Mouse (Mus musculus) embryonic facial prominence, embryonic 15.5 days (tissue): ENCODE data around the gene Gga3. TPM values are rescaled to one million over a fixed set of nuclear protein-coding genes. Genes with fewer than 3 reads are reported as not detected.

Source experiments
- ATAC-seq: fragments of 200-750 bp; cut with Nextera tagmentation; 2 replicates; pipeline ENCODE4 v1.8.0; 2017; ENCODE audit warnings: low read depth, moderate TSS enrichment; ENCODE audit not compliant: insufficient number of reproducible peaks, low FRiP score, low TSS enrichment
- H3K27ac ChIP-seq: fragments of 300-500 bp; sonication (generic); replicated peaks from 2 replicates; pipeline ENCODE4 v1.5.1; 2015; ENCODE audit warnings: mild to moderate bottlenecking, inconsistent platforms
- H3K27me3 ChIP-seq: fragments of 300-500 bp; sonication (generic); 2 replicates; pipeline ENCODE4 v1.6.1; 2015; ENCODE audit warnings: inconsistent platforms
- H3K36me3 ChIP-seq: fragments of 300-500 bp; sonication (generic); 2 replicates; pipeline ENCODE4 v1.6.1; 2015; ENCODE audit warnings: mild to moderate bottlenecking, inconsistent platforms
- H3K4me1 ChIP-seq: fragments of 300-500 bp; sonication (generic); 2 replicates; pipeline ENCODE4 v1.6.1; 2015; ENCODE audit warnings: inconsistent platforms
- H3K4me2 ChIP-seq: fragments of 300-500 bp; sonication (generic); replicated peaks from 2 replicates; pipeline ENCODE4 v1.6.1; 2015; ENCODE audit warnings: mild to moderate bottlenecking, inconsistent platforms
- H3K4me3 ChIP-seq: fragments of 300-500 bp; sonication (generic); replicated peaks from 2 replicates; pipeline ENCODE4 v1.5.1; 2015; ENCODE audit warnings: mild to moderate bottlenecking, inconsistent platforms
- H3K9ac ChIP-seq: fragments of 300-500 bp; sonication (generic); 2 replicates; pipeline ENCODE4 v1.6.1; 2015; ENCODE audit warnings: inconsistent platforms
- H3K9me3 ChIP-seq: fragments of 300-500 bp; sonication (generic); replicated peaks from 2 replicates; pipeline ENCODE4 v1.6.1; 2016; ENCODE audit warnings: inconsistent platforms
- WGBS: fragments of 180-500 bp; shearing (Covaris S2); methylation state at CpG from one replicate; pipeline ENCODE4 v1.1.7; 2015; 5-methylcytosine and 5-hydroxymethylcytosine counted together
- polyA plus RNA-seq: library from polyadenylated mRNA; unstranded; fragments of >200 nt; fragmentation: Nextera tagmentation; extraction: Ambion mirVana; gene quantifications from 2 replicates; pipeline ENCODE4 v1.2.1, GENCODE M21; 2015

Gga3 gene
- polyA plus RNA-seq, 1 experiment from 2014 or later = 20.3 TPM

DNA sequence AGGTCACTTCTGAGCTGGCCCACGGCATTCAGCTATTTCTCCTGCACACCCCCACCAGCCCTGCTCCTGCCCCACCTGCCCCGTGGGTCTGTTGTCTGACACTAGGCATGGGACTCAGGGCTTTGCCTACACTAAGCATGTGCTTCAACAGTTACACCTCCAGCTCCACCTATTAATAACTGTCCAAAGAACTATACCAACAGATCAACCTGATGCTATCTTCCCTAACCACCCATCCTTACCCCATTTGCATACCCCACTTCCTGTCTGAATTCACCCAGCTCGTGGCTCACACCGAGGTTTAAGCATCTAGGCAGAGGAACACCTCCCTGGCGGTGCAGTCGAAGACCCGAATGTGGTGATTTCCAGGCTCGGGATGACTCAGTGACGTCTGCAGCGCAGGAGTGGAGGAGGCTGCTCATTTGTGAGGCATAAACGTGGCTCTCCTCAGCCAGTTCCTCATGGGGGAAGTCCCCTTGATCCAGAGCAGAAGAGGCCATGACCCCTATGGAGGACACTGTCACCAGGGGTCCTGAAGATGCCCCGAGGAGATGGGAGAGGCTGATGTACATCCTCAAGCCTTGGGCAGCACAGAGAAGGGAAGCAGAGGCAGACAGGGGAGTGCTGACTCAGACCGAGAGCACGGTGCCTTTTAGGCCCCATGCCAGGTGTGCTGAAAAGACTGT, 37.3 kb upstream of the Gga3 start:
- H3K4me1 ChIP-seq = no peaks in the 10 kb centered on the region
- no peak overlapping the region for H3K27ac ChIP-seq
- H3K27me3 ChIP-seq = no peaks in the 10 kb centered on the region
- no peak for ATAC-seq
- WGBS = 42% methylated on average over 14 of the region's 14 CpGs
- H3K9ac ChIP-seq = no peak overlapping the region
- peaks cover 15% of the 10 kb centered on the region; the same call in 1 of the 2 replicates for H3K36me3 ChIP-seq
- no peak overlapping the region for H3K4me3 ChIP-seq
- H3K4me2 ChIP-seq = no peak overlapping the region
- no peaks in the 10 kb centered on the region for H3K9me3 ChIP-seq

DNA sequence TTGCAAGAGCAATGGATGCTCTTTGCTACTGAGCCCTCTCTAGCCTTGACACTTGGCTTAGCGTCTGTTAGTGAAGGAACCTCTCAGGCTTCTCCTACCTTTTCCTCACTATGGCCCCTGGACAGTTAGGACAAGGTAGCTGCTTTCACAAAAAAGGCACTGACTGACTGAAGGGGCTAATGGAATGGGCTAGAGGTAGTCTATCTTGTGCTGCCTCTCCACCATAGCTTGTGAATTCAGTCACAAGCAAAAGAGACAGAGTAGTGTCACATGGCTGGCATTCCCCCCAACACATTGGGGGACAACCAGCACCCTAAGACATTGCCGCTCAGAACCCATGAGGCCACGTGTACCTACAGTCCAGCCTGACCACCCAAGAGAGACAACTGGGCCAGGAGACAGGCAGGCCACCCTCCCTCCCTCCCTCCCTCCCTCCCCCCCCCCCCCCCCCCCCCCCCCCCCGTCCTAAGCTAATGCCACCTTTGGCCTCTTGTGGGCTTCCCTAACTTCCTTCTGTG, 36.5 kb upstream of the Gga3 start:
- ATAC-seq = no peak
- no peaks in the 10 kb centered on the region for H3K4me1 ChIP-seq
- H3K4me2 ChIP-seq = no peak overlapping the region
- no peaks in the 10 kb centered on the region for H3K27me3 ChIP-seq
- H3K36me3 ChIP-seq = peaks cover 15% of the 10 kb centered on the region; the same call in 1 of the 2 replicates
- H3K9me3 ChIP-seq = no peaks in the 10 kb centered on the region
- H3K9ac ChIP-seq = no peak overlapping the region
- H3K4me3 ChIP-seq = no peak overlapping the region
- H3K27ac ChIP-seq = no peak overlapping the region
- WGBS = 85% methylated on average over 3 of the region's 4 CpGs

DNA sequence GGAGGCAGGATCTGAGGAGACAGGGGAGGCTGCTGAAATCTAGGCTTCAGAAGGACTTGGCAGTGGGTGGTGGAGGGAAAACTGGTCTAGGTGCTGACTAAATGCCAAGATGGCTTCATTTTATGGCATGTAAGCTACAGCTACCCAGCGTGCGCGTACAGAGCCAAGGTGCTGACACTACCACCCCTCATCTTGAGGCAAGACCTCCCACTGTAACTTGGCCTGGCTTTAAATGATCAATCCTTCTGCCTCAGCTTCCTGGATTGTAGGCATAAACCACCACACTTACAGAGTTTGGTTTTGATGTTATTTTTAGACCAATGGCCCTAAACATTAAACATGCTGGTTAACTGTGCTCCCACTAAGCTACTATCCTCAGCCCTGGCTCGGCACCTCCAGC, 35.7 kb upstream of the Gga3 start:
- Histone ChIP-seq H3K9ac (no peak overlapping the region), H3K4me2 (no peak overlapping the region), H3K4me1 (no peaks in the 10 kb centered on the region), H3K9me3 (no peaks in the 10 kb centered on the region), H3K4me3 (no peak overlapping the region), H3K27ac (no peak overlapping the region), H3K27me3 (no peaks in the 10 kb centered on the region), H3K36me3 (peaks cover 13% of the 10 kb centered on the region; the same call in 1 of the 2 replicates)
- 75% methylated on average over 4 of the region's 4 CpGs for WGBS
- no peak for ATAC-seq

- no peak for ATAC-seq
- 76% methylated on average over 5 of the region's 5 CpGs for WGBS
Measured at GRCm38 (mm10) chr11:115638498-115639409, 34.9 kb upstream of the Gga3 start.

GRCm38 (mm10) chr11:115636960-115637359, 33.1 kb upstream of the Gga3 start:
- Histone ChIP-seq H3K9ac (no peak overlapping the region), H3K27me3 (no peaks in the 10 kb centered on the region), H3K4me3 (no peak overlapping the region), H3K4me1 (no peaks in the 10 kb centered on the region), H3K27ac (no peak overlapping the region), H3K36me3 (no peaks in the 10 kb centered on the region), H3K9me3 (no peaks in the 10 kb centered on the region), H3K4me2 (no peak overlapping the region)
- 71% methylated on average over 3 of the region's 3 CpGs for WGBS
- no peak for ATAC-seq

More at GRCm38 (mm10) chr11:115638498-115639409, 34.9 kb upstream of the Gga3 start:
- Histone ChIP-seq H3K9me3 (no peaks in the 10 kb centered on the region), H3K27me3 (no peaks in the 10 kb centered on the region), H3K4me3 (no peak overlapping the region), H3K4me2 (no peak overlapping the region), H3K36me3 (peaks cover 6% of the 10 kb centered on the region; the same call in 1 of the 2 replicates), H3K27ac (no peak overlapping the region), H3K4me1 (no peaks in the 10 kb centered on the region), H3K9ac (no peak overlapping the region)

- no peaks in the 10 kb centered on the region for H3K36me3 ChIP-seq
- no peak for ATAC-seq
- no peaks in the 10 kb centered on the region for H3K4me1 ChIP-seq
- H3K9me3 ChIP-seq = no peaks in the 10 kb centered on the region
- H3K27me3 ChIP-seq = no peaks in the 10 kb centered on the region
- no peak overlapping the region for H3K4me2 ChIP-seq
- no peak overlapping the region for H3K27ac ChIP-seq
- H3K9ac ChIP-seq = no peak overlapping the region
- WGBS = 74% methylated on average over 8 of the region's 8 CpGs
- H3K4me3 ChIP-seq = no peak overlapping the region
Measured at GRCm38 (mm10) chr11:115635484-115635883, 31.6 kb upstream of the Gga3 start.

DNA sequence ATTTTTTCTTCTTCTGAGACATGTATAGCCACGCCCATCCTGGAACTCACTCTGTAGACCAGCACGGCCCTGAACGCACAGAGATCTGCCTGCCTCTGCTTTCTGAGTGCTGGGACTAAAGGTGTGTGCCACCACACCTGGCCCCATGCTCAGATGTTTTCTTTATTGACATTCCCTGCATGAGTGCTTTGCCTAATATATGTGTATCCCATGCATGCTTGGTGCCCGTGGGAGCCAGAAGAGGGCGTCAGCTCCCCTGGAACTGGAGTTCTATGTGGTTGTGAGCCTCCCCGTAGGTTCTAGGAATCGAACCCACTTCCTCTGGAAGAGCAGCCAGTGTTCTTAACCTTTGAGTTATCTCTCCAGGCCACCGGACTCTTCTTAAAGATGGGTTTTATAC, 31.2 kb upstream of the Gga3 start:
- no peaks in the 10 kb centered on the region for H3K4me1 ChIP-seq
- H3K9ac ChIP-seq = no peak overlapping the region
- H3K27me3 ChIP-seq = no peaks in the 10 kb centered on the region
- H3K4me3 ChIP-seq = no peak overlapping the region
- no peak overlapping the region for H3K4me2 ChIP-seq
- ATAC-seq = no peak
- no peaks in the 10 kb centered on the region for H3K36me3 ChIP-seq
- 83% methylated on average over 8 of the region's 8 CpGs for whole genome bisulfite sequencing
- H3K9me3 ChIP-seq = no peaks in the 10 kb centered on the region
- no peak overlapping the region for H3K27ac ChIP-seq

DNA sequence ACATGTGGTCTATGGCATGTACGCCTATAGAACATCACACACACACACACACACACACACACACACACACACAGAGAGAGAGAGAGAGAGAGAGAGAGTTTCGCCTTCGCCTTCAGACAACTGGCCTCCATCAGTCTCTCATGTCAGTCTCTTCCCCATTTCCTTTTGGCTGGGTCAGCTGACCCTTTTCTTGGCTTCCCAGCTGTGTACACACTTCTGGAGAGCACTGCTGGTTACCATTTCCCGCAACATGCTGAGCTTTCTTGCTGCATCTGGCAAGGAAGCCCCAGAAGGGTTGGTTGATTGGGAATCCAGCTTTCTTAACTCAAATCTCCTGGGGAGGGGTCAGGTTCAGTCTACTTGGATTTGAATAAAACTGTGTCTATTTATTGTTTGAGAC, 30.3 kb upstream of the Gga3 start:
- 60% methylated on average over 4 of the region's 4 CpGs for WGBS
- H3K4me1 ChIP-seq = no peaks in the 10 kb centered on the region
- H3K4me3 ChIP-seq = no peak overlapping the region
- H3K9me3 ChIP-seq = no peaks in the 10 kb centered on the region
- no peaks in the 10 kb centered on the region for H3K27me3 ChIP-seq
- no peak overlapping the region for H3K9ac ChIP-seq
- no peak overlapping the region for H3K4me2 ChIP-seq
- H3K27ac ChIP-seq = no peak overlapping the region
- no peak for ATAC-seq
- H3K36me3 ChIP-seq = no peaks in the 10 kb centered on the region

GRCm38 (mm10) chr11:115632862-115633261, 29.0 kb upstream of the Gga3 start:
- H3K4me2 ChIP-seq = no peak overlapping the region
- ATAC-seq = no peak
- 75% methylated on average over 10 of the region's 10 CpGs for WGBS
- no peaks in the 10 kb centered on the region for H3K36me3 ChIP-seq
- H3K4me1 ChIP-seq = no peaks in the 10 kb centered on the region
- H3K9ac ChIP-seq = no peak overlapping the region
- no peak overlapping the region for H3K27ac ChIP-seq
- H3K4me3 ChIP-seq = no peak overlapping the region
- no peaks in the 10 kb centered on the region for H3K27me3 ChIP-seq
- H3K9me3 ChIP-seq = no peaks in the 10 kb centered on the region

DNA sequence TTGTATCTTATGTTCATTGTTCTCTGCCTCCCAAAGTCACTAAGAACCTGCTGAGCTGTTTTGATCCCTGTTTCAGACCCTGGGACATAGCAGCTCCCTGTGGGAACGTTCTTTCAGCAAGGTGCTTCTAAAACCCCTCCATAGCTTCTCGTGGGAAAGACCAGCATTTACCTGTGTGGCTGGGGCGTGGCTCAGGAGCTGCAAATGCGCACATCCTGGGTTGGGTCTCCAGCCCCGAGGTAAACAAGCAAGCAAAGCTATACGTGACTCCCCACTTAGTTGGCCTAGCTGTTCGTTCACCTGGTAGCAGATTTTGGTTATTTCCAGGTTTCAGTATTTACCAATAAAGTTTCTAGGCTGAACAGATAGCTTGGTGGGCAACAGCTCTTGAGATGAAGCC, 28.4 kb upstream of the Gga3 start:
- no peak for ATAC-seq

GRCm38 (mm10) chr11:115631505-115631890, 27.6 kb upstream of the Gga3 start:
- Histone ChIP-seq H3K9me3 (no peaks in the 10 kb centered on the region), H3K4me1 (peaks cover 8% of the 10 kb centered on the region; the same call in 1 of the 2 replicates), H3K27me3 (no peaks in the 10 kb centered on the region), H3K9ac (no peak overlapping the region), H3K36me3 (no peaks in the 10 kb centered on the region), H3K4me3 (no peak overlapping the region), H3K27ac (no peak overlapping the region), H3K4me2 (no peak overlapping the region)
- WGBS = 16% methylated on average over 3 of the region's 3 CpGs
- no peak for ATAC-seq

More for the DNA sequence above, 28.4 kb upstream of the Gga3 start:
- no peak overlapping the region for H3K27ac ChIP-seq
- no peak overlapping the region for H3K4me3 ChIP-seq
- H3K4me1 ChIP-seq = peaks cover 4% of the 10 kb centered on the region; the same call in 1 of the 2 replicates
- H3K9me3 ChIP-seq = no peaks in the 10 kb centered on the region
- H3K36me3 ChIP-seq = no peaks in the 10 kb centered on the region
- 68% methylated on average over 7 of the region's 7 CpGs for WGBS
- no peak overlapping the region for H3K4me2 ChIP-seq
- no peak overlapping the region for H3K9ac ChIP-seq
- no peaks in the 10 kb centered on the region for H3K27me3 ChIP-seq
